Mouse (Mus musculus): ENCODE results near the gene Cd8a. TPM values are rescaled to one million over a fixed set of nuclear protein-coding genes. Genes with fewer than 3 reads are reported as not detected.
A peak's percentile ranks its signal among the peaks of the same experiment; 100 is the strongest.

The Cd8a gene
- polyA plus RNA-seq, 1 experiment from 2014 or later = not detected

- Histone ChIP-seq H3K27ac (ENCODE audit: low read depth, low read length) (no peak overlapping the region), H3K4me2 (ENCODE audit: low read length) (no peak overlapping the region), H3K27me3 (replicated peaks; ENCODE audit: control insufficient read depth, insufficient read depth, low read length) (no peaks in the 10 kb centered on the region), H3K4me1 (ENCODE audit: control insufficient read depth, insufficient read depth, low read length) (no peaks in the 10 kb centered on the region), H3K9ac (ENCODE audit: low read length) (no peak overlapping the region), H3K4me3 (ENCODE audit: low read depth, low read length) (no peak overlapping the region), H3K9me3 (replicated peaks; ENCODE audit: control insufficient read depth, low read length) (no peaks in the 10 kb centered on the region), H3K36me3 (ENCODE audit: control insufficient read depth, insufficient read depth, low read length) (0 out of 2 replicates have a peak, but pooled peaks cover 3% of the 10 kb centered on the region)
- DNase-seq (ENCODE audit: low spot score) (no peak), ATAC-seq (no peak)
- WGBS = 94% methylated on average over 6 of the region's 6 CpGs
These were observed 47.6 kb downstream of the Cd8a start for GRCm38 (mm10) chr6:71420848-71421247.

- Histone ChIP-seq H3K27me3 (replicated peaks; ENCODE audit: control insufficient read depth, insufficient read depth, low read length) (no peaks in the 10 kb centered on the region), H3K27ac (ENCODE audit: low read depth, low read length) (no peak overlapping the region), H3K9ac (ENCODE audit: low read length) (no peak overlapping the region), H3K4me1 (ENCODE audit: control insufficient read depth, insufficient read depth, low read length) (no peaks in the 10 kb centered on the region), H3K9me3 (replicated peaks; ENCODE audit: control insufficient read depth, low read length) (no peaks in the 10 kb centered on the region), H3K36me3 (ENCODE audit: control insufficient read depth, insufficient read depth, low read length) (peaks cover 8% of the 10 kb centered on the region), H3K4me3 (ENCODE audit: low read depth, low read length) (no peak overlapping the region), H3K4me2 (ENCODE audit: low read length) (no peak overlapping the region)
- no peak for DNase-seq (ENCODE audit: low spot score)
- ATAC-seq = no peak
- WGBS = 85% methylated on average over 3 of the region's 3 CpGs
These were observed 48.9 kb downstream of the Cd8a start for GRCm38 (mm10) chr6:71422162-71422561.

- Histone ChIP-seq H3K9ac (ENCODE audit: low read length) (no peak overlapping the region), H3K36me3 (ENCODE audit: control insufficient read depth, insufficient read depth, low read length) (peaks cover 14% of the 10 kb centered on the region), H3K4me1 (ENCODE audit: control insufficient read depth, insufficient read depth, low read length) (no peaks in the 10 kb centered on the region), H3K9me3 (replicated peaks; ENCODE audit: control insufficient read depth, low read length) (no peaks in the 10 kb centered on the region), H3K27ac (ENCODE audit: low read depth, low read length) (no peak overlapping the region), H3K4me3 (ENCODE audit: low read depth, low read length) (no peak overlapping the region), H3K4me2 (ENCODE audit: low read length) (no peak overlapping the region), H3K27me3 (replicated peaks; ENCODE audit: control insufficient read depth, insufficient read depth, low read length) (no peaks in the 10 kb centered on the region)
- 89% methylated on average over 3 of the region's 3 CpGs for WGBS
- ATAC-seq (no peak), DNase-seq (ENCODE audit: low spot score) (peak; percentile 24)
These were observed 49.9 kb downstream of the Cd8a start for GRCm38 (mm10) chr6:71423116-71423515.

- no peak overlapping the region for H3K27ac ChIP-seq (ENCODE audit: low read depth, low read length)
- WGBS = 88% methylated on average over 6 of the region's 6 CpGs
- H3K9me3 ChIP-seq (replicated peaks; ENCODE audit: control insufficient read depth, low read length) = no peaks in the 10 kb centered on the region
- no peak for ATAC-seq
- no peak for DNase-seq (ENCODE audit: low spot score)
- H3K9ac ChIP-seq (ENCODE audit: low read length) = no peak overlapping the region
- no peak overlapping the region for H3K4me2 ChIP-seq (ENCODE audit: low read length)
- H3K27me3 ChIP-seq (replicated peaks; ENCODE audit: control insufficient read depth, insufficient read depth, low read length) = no peaks in the 10 kb centered on the region
- no peaks in the 10 kb centered on the region for H3K4me1 ChIP-seq (ENCODE audit: control insufficient read depth, insufficient read depth, low read length)
- no peak overlapping the region for H3K4me3 ChIP-seq (ENCODE audit: low read depth, low read length)
- H3K36me3 ChIP-seq (ENCODE audit: control insufficient read depth, insufficient read depth, low read length) = peaks cover 14% of the 10 kb centered on the region
These were observed 52.5 kb downstream of the Cd8a start for GRCm38 (mm10) chr6:71425681-71426080.

GRCm38 (mm10) chr6:71427996-71428725 lies 54.9 kb downstream of the Cd8a start:
- H3K36me3 ChIP-seq (ENCODE audit: control insufficient read depth, insufficient read depth, low read length) = peaks cover 14% of the 10 kb centered on the region
- no peaks in the 10 kb centered on the region for H3K27me3 ChIP-seq (replicated peaks; ENCODE audit: control insufficient read depth, insufficient read depth, low read length)
- ATAC-seq (no peak), DNase-seq (ENCODE audit: low spot score) (no peak)
- no peak overlapping the region for H3K4me3 ChIP-seq (ENCODE audit: low read depth, low read length)
- no peaks in the 10 kb centered on the region for H3K4me1 ChIP-seq (ENCODE audit: control insufficient read depth, insufficient read depth, low read length)
- no peak overlapping the region for H3K4me2 ChIP-seq (ENCODE audit: low read length)
- no peaks in the 10 kb centered on the region for H3K9me3 ChIP-seq (replicated peaks; ENCODE audit: control insufficient read depth, low read length)
- H3K27ac ChIP-seq (ENCODE audit: low read depth, low read length) = no peak overlapping the region
- 88% methylated on average over 4 of the region's 4 CpGs for WGBS
- no peak overlapping the region for H3K9ac ChIP-seq (ENCODE audit: low read length)

Other genes starting within 250 kb of the Cd8a start
- 3.8 and 4.4 TPM in 2 replicates for gene Thnsl2, start 229.0 kb upstream of the Cd8a start, polyA plus RNA-seq (2014; fragmentation: Nextera tagmentation; extraction: Ambion mirVana)
- gene Fabp1, start 173.6 kb upstream of the Cd8a start, polyA plus RNA-seq (2014; fragmentation: Nextera tagmentation; extraction: Ambion mirVana) = not detected in 2 replicates
- gene Krcc1, start 101.8 kb upstream of the Cd8a start, polyA plus RNA-seq (2014; fragmentation: Nextera tagmentation; extraction: Ambion mirVana) = 23.6 and 24.2 TPM in 2 replicates
- gene Smyd1, start 51.2 kb upstream of the Cd8a start, polyA plus RNA-seq (2014; fragmentation: Nextera tagmentation; extraction: Ambion mirVana) = 0.08 and 0.21 TPM in 2 replicates
- not detected in 2 replicates for gene Cd8b1, start 50.6 kb upstream of the Cd8a start, polyA plus RNA-seq (2014; fragmentation: Nextera tagmentation; extraction: Ambion mirVana)
- gene Rmnd5a, start 67.2 kb downstream of the Cd8a start, polyA plus RNA-seq (2014; fragmentation: Nextera tagmentation; extraction: Ambion mirVana) = 4.5 and 5.8 TPM in 2 replicates
- 22.8 and 26.0 TPM in 2 replicates for gene Rnf103, start 120.5 kb downstream of the Cd8a start, polyA plus RNA-seq (2014; fragmentation: Nextera tagmentation; extraction: Ambion mirVana)
- 58.8 and 70.6 TPM in 2 replicates for gene Chmp3, start 170.4 kb downstream of the Cd8a start, polyA plus RNA-seq (2014; fragmentation: Nextera tagmentation; extraction: Ambion mirVana)

All from forebrain, embryonic 14.5 days (tissue).